Mouse (Mus musculus) lung, embryonic 14.5 days (tissue): ENCODE data around the gene Mon2. TPM values are rescaled to one million over a fixed set of nuclear protein-coding genes. Genes with fewer than 3 reads are reported as not detected.

ENCODE experiments used
- ATAC-seq: fragments of 200-750 bp; cut with Nextera tagmentation; 2 replicates; pipeline ENCODE4 v1.8.0; 2017; ENCODE audit warnings: mild to moderate bottlenecking, moderate TSS enrichment, moderate library complexity; ENCODE audit not compliant: insufficient read depth
- DNase-seq: peaks from one replicate; pipeline ENCODE4 v3.0.0-alpha.2; 2015
- H3K27ac ChIP-seq: fragments of 300-500 bp; sonication (generic); 2 replicates; pipeline ENCODE4 v1.5.1; 2014; ENCODE audit warnings: low read depth, mild to moderate bottlenecking, moderate library complexity
- H3K27me3 ChIP-seq: fragments of 300-500 bp; sonication (generic); 2 replicates; pipeline ENCODE4 v1.6.1; 2014; ENCODE audit warnings: low read length, control low read depth; ENCODE audit not compliant: insufficient read depth
- H3K36me3 ChIP-seq: fragments of 300-500 bp; sonication (generic); 2 replicates; pipeline ENCODE4 v1.6.1; 2014; ENCODE audit warnings: control low read depth; ENCODE audit not compliant: insufficient read depth
- H3K4me1 ChIP-seq: fragments of 300-500 bp; sonication (generic); 2 replicates; pipeline ENCODE4 v1.6.1; 2014; ENCODE audit warnings: antibody characterized with exemption, control low read depth; ENCODE audit not compliant: insufficient read depth
- H3K4me2 ChIP-seq: fragments of 300-500 bp; sonication (generic); 2 replicates; pipeline ENCODE4 v1.6.1; 2014; ENCODE audit warnings: mild to moderate bottlenecking
- H3K4me3 ChIP-seq: fragments of 300-500 bp; sonication (generic); 2 replicates; pipeline ENCODE4 v1.5.1; 2014; ENCODE audit warnings: low read depth, low read length
- H3K9ac ChIP-seq: fragments of 300-500 bp; sonication (generic); 2 replicates; pipeline ENCODE4 v1.6.1; 2014
- H3K9me3 ChIP-seq: fragments of 300-500 bp; sonication (generic); 2 replicates; pipeline ENCODE4 v1.6.1; 2016; ENCODE audit warnings: low read depth, low read length, control low read depth
- CTCF ChIP-seq: IDR thresholded peaks from 2 replicates; pipeline ENCODE4 v1.5.1; 2016; ENCODE audit warnings: antibody characterized with exemption, low read depth
- WGBS: fragments of 180-500 bp; shearing (Covaris S2); extraction: QIAGEN DNeasy Blood & Tissue Kit; methylation state at CpG from one replicate; pipeline ENCODE4 v1.1.7; 2014; 5-methylcytosine and 5-hydroxymethylcytosine counted together
- polyA plus RNA-seq: library from polyadenylated mRNA; unstranded; fragments of >200 nt; fragmentation: Nextera tagmentation; extraction: Ambion mirVana; gene quantifications from 2 replicates; pipeline ENCODE4 v1.2.1, GENCODE M21; 2014

The Mon2 gene
- polyA plus RNA-seq, 1 experiment from 2014 or later: 35.0 TPM

DNA sequence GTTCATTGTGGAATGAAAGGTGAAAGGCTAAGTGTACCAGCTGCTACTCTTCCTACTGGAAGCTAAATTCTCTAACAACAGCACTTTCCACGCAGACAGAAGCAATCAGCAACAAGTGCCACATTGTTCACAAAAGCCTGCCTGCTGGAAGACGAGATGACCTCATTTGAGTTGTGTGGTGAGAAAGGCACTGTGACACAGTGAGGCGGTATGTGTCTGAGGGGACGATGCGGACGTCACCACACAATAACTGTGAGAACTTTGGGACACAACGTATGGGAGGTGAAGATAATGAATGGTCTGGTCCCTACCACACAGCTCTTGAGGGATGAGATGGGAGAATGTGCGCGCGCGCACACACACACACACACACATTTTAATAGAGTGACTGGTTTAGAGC lies 34.2 kb upstream of the Mon2 start:
- no peak overlapping the region for H3K27ac ChIP-seq
- TF ChIP-seq CTCF: no peak
- 42% methylated on average over 11 of the region's 11 CpGs for WGBS
- H3K4me3 ChIP-seq: no peak overlapping the region
- no peak overlapping the region for H3K4me2 ChIP-seq
- peak; percentile 77 for DNase-seq
- H3K4me1 ChIP-seq: no peaks in the 10 kb centered on the region
- ATAC-seq: peak; percentile 92
- peaks cover 13% of the 10 kb centered on the region; the same call in 1 of the 2 replicates for H3K36me3 ChIP-seq
- no peaks in the 10 kb centered on the region for H3K27me3 ChIP-seq
- no peaks in the 10 kb centered on the region for H3K9me3 ChIP-seq
- H3K9ac ChIP-seq: no peak overlapping the region

DNA sequence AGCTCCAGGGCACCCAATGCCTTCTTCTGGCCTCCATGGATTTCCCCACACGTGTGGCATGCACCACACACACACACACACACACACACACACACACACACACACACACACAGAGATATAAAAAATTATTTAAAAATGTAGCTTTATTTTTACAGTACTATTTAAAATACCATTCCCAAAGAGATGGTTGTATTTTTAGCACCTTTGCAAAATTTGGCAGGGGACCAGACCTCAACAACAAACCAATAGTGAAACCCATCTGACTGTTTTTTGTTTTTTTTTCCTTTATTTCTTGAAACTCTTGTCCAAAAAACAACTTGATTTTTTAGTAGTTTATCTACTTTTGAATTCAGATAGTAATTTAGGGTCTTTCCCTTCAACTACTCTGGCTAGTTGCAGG lies 32.2 kb upstream of the Mon2 start:
- no peaks in the 10 kb centered on the region for H3K27me3 ChIP-seq
- no peak overlapping the region for H3K9ac ChIP-seq
- 87% methylated on average over 1 of the region's 1 CpGs for WGBS
- no peaks in the 10 kb centered on the region for H3K4me1 ChIP-seq
- no peak overlapping the region for H3K27ac ChIP-seq
- H3K4me3 ChIP-seq: no peak overlapping the region
- no peak for ATAC-seq
- H3K9me3 ChIP-seq: no peaks in the 10 kb centered on the region
- TF ChIP-seq CTCF: no peak
- no peak for DNase-seq
- no peak overlapping the region for H3K4me2 ChIP-seq
- peaks cover 4% of the 10 kb centered on the region; the same call in 1 of the 2 replicates for H3K36me3 ChIP-seq

DNA sequence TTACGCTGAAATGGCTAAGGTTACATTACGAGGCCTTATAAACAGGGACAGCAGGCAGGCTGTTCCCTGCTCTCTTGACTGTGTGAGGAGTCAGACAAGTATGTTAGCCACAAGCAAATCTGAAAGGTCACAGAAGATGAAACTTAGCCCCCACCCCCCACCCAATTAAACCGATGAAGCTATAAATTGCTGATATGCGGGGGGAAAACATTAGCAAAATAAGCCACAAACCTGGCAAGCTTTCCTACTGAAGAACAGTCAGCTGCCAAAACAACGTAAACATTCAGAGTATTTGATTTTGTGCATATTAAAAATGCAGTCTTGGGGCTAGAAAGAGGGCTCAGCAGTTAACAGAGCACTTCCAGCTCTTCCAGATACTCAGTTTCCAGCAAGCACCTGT lies 31.8 kb upstream of the Mon2 start:
- TF ChIP-seq CTCF: no peak
- no peak overlapping the region for H3K27ac ChIP-seq
- H3K9ac ChIP-seq: no peak overlapping the region
- H3K36me3 ChIP-seq: no peaks in the 10 kb centered on the region; the same call in 1 of the 2 replicates
- no peaks in the 10 kb centered on the region for H3K27me3 ChIP-seq
- no peak overlapping the region for H3K4me3 ChIP-seq
- no peaks in the 10 kb centered on the region for H3K4me1 ChIP-seq
- DNase-seq: peak; percentile 60
- ATAC-seq: no peak
- no peaks in the 10 kb centered on the region for H3K9me3 ChIP-seq
- WGBS: 71% methylated on average over 5 of the region's 5 CpGs
- H3K4me2 ChIP-seq: no peak overlapping the region

DNA sequence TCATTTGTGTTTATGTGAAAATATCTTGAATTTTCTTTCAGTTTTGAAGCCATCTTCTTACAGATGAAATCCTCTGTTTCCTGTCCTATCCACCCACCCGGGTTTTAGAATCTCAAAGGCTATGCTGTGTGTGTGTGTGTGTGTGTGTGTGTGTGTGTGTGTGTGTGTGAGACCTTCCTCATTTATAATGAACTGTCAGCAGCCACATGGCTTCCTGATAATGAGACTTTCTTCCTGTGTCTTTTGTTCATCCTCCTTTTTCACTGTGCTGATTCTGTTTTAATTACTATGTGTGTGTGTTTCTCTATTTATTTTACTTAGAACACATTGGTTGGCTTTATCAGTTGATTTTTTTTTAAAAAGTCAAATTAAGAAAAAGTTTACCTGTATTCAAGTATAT lies 25.0 kb upstream of the Mon2 start:
- TF ChIP-seq CTCF: no peak
- no peak for ATAC-seq

DNA sequence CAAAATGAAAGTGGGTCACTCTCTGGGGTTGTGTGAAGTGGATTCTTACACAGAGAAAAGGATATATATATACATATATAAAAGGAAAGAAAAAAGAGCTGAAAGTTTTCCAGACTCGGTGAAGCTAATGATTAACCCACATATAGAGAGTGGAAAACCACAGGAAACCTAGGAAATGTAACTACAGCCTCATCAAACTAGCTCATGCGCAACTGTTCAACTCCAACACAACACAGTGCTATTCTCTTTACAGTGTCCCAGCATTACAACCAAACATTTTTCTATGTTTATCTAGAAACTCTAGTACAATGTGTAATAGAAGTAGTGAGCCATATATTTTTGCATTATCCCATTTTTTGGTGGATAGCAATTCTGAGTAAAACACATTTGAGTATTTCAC lies 24.3 kb upstream of the Mon2 start:
- Histone ChIP-seq H3K4me3 (no peak overlapping the region), H3K4me1 (no peaks in the 10 kb centered on the region), H3K9me3 (no peaks in the 10 kb centered on the region), H3K27ac (no peak overlapping the region), H3K27me3 (no peaks in the 10 kb centered on the region), H3K36me3 (no peaks in the 10 kb centered on the region), H3K4me2 (no peak overlapping the region), H3K9ac (no peak overlapping the region)
- 82% methylated on average over 2 of the region's 2 CpGs for WGBS
- TF ChIP-seq CTCF: no peak
- no peak for DNase-seq
- no peak for ATAC-seq

More for the DNA sequence above, 25.0 kb upstream of the Mon2 start:
- WGBS: 49% methylated on average over 1 of the region's 1 CpGs
- Histone ChIP-seq H3K9me3 (no peaks in the 10 kb centered on the region), H3K36me3 (no peaks in the 10 kb centered on the region), H3K9ac (no peak overlapping the region), H3K4me3 (no peak overlapping the region), H3K27me3 (no peaks in the 10 kb centered on the region), H3K4me1 (no peaks in the 10 kb centered on the region), H3K4me2 (no peak overlapping the region), H3K27ac (no peak overlapping the region)
- DNase-seq: no peak

DNA sequence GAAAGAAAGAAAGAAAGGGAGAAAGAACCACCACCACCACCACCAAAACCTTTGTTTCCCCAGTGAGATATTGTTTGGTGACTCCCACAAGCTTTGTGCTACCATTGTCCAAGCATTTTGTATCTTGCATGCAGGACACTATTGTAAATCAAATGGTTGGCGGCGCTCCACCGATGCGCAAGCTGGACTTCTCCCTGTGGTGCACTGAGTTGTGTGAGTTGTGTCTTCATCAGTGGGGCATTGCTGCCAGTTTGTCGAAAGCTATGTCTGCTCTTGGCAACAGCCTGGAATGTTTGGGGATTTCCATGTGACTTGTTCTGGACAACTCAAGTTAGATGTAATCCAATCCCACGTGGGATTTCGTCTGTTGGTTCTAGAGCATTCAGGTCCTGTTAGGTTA lies 18.2 kb upstream of the Mon2 start:
- no peak overlapping the region for H3K4me2 ChIP-seq
- H3K9ac ChIP-seq: no peak overlapping the region
- DNase-seq (no peak), ATAC-seq (no peak)
- H3K4me3 ChIP-seq: no peak overlapping the region
- no peaks in the 10 kb centered on the region for H3K4me1 ChIP-seq
- H3K27me3 ChIP-seq: no peaks in the 10 kb centered on the region
- no peaks in the 10 kb centered on the region for H3K9me3 ChIP-seq
- no peak for TF ChIP-seq CTCF
- WGBS: 85% methylated on average over 7 of the region's 7 CpGs
- no peaks in the 10 kb centered on the region for H3K36me3 ChIP-seq
- H3K27ac ChIP-seq: no peak overlapping the region

DNA sequence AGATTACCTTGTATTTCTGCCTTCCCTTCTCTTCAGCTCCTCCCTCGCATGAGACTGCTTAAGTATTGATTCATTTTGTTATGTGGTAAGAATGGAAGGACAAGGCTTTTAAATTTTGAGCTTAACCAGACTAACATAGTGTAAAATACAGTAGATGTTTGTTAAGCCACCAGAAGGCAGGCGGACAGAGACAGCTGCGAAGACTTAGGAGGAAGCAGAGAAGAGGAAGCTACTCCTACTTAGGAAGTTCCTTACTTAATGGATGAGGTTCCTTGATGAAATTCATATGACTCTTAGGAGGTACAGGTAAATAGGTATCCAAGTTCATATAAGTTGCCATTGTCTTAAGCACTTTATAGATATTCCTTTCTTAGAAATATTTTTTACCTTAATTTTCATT lies 16.3 kb upstream of the Mon2 start:
- no peaks in the 10 kb centered on the region for H3K9me3 ChIP-seq
- H3K27ac ChIP-seq: no peak overlapping the region
- DNase-seq (no peak), ATAC-seq (no peak)
- no peak for TF ChIP-seq CTCF
- no peak overlapping the region for H3K9ac ChIP-seq
- no peaks in the 10 kb centered on the region for H3K27me3 ChIP-seq
- WGBS: 67% methylated on average over 3 of the region's 3 CpGs
- H3K4me2 ChIP-seq: no peak overlapping the region
- no peaks in the 10 kb centered on the region for H3K36me3 ChIP-seq
- no peak overlapping the region for H3K4me3 ChIP-seq
- no peaks in the 10 kb centered on the region for H3K4me1 ChIP-seq

DNA sequence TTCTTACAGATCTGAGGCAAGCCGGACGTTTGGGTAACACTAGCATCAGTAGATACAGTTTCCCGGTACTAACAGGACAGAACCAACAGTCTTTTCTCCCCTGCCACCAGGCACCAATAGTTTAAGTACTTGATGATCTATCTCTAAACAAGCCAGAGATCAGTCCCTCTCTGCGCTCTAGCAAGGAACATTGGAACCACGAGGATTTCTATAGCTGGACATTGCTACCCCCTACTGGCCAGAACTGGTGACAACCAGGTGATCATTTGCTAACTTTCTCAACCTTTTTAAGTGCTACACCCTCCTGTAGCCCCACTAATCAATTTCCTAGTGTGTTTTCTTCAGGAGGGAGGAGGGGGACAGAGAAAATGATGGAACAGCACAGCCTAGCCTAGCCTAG lies 15.4 kb upstream of the Mon2 start:
- Histone ChIP-seq H3K27ac (no peak overlapping the region), H3K4me2 (no peak overlapping the region), H3K4me1 (no peaks in the 10 kb centered on the region), H3K9me3 (no peaks in the 10 kb centered on the region), H3K36me3 (no peaks in the 10 kb centered on the region), H3K27me3 (no peaks in the 10 kb centered on the region), H3K4me3 (no peak overlapping the region), H3K9ac (no peak overlapping the region)
- TF ChIP-seq CTCF: peak; percentile 83
- DNase-seq: peak; percentile 87
- peak; percentile 47; the same call in 1 of the 2 replicates for ATAC-seq
- WGBS: 33% methylated on average over 5 of the region's 5 CpGs
